Mouse (Mus musculus): ENCODE data around the gene Kat2a. TPM values are rescaled to one million over a fixed set of nuclear protein-coding genes. Genes with fewer than 3 reads are reported as not detected.

Gene Kat2a
- 14.9 and 15.6 TPM in 2 replicates for polyA plus RNA-seq (2021; fragmentation: Nextera tagmentation)
- long read RNA-seq, experiment 1, transcript Kat2a-202 (18 exons, 3,046 nt), result minor isoform, 6 of 38 reads
- long read RNA-seq, experiment 1, transcript Kat2a-201 (18 exons, 3,043 nt), result major isoform, 10 of 38 reads
- long read RNA-seq, experiment 1, partial matches to known transcripts, result 21 of 38 reads
- long read RNA-seq, experiment 1, other reads (novel, unspliced or antisense), result 1 of 38 reads
- long read RNA-seq, experiment 2, transcript Kat2a-202 (18 exons, 3,046 nt), result minor isoform, 58 of 271 reads
- long read RNA-seq, experiment 2, transcript Kat2a-201 (18 exons, 3,043 nt), result major isoform, 182 of 271 reads
- long read RNA-seq, experiment 2, partial matches to known transcripts, result 12 of 271 reads
- long read RNA-seq, experiment 2, other reads (novel, unspliced or antisense), result 14 of 271 reads

DNA sequence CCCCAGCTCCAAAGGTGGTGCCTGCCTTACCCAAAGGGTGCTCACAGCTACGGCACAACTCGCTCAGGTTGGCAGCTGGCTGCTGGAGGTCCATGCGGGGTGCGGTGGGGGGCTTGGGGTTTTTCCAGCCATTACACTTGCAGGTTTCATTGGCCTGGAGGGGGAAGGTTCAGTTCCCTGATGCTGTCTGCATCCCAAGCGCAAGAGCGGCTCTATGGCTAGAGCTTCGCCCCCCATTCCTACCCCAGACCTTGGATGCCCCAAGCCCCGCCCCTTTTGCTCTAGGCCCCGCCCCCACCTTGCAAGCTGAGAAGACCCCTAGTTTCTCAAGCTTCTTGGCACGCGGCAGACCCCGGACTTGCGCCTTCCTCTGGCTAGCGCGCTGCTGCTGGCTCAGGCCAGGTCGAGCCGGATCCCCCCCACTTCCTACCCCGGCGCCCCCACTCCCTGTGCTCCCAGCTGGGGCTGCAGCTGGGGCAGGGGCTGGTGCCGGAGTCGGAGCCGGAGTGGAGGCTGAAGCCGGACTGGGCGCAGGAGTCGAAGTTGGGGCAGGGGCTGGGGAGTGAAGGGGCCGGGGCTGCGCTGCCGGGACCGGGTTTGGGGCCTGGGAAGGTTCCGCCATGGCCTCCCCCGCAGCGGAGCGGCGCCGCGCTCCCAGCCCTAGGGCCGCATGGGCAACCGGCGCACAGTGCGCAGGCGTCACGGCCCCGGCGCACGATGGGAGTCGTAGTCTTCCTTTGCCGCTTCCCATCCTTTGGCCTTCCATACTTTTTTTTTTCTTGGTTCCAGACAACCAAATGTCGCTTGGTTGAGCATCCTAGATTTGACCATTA is at the start of gene Kat2a:
Gene Kat2a (minus strand): TSS at position 683 of the 833 bp plus-strand sequence.

DNA sequence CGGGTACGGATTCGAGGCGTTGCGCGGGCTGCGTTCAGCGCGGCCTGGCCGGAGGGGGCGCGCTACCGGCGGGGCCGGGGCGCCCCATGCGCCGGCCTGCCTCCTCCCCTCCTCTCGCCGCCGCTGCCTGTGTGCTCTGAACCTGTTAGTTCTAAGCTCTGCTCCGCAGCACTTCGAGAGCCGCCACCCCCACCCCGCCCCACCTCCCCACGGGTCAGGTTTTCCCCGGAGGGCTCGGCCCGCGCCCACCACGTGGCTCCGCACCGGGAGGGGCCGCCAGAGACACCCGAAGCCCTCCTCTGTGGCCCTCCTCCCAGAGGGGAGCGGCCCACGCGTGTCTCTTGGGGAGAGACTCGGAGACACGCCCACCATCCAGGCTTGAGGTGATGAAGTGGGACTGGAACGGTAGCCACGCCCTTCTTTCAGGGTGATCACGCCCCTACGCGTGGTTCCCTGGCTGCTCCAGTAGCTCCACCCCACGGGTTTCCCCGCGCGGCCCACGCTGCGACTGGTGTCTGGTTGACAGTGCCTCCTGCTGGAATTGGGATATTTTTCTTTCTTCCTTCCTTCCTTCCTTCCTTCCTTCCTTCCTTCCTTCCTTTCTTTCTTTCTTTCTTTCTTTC is 47.5 kb upstream of the Kat2a start, which contains the start of gene Kcnh4:
Gene Kcnh4 (minus strand): TSS at position 332 of the 623 bp plus-strand sequence.

DNA sequence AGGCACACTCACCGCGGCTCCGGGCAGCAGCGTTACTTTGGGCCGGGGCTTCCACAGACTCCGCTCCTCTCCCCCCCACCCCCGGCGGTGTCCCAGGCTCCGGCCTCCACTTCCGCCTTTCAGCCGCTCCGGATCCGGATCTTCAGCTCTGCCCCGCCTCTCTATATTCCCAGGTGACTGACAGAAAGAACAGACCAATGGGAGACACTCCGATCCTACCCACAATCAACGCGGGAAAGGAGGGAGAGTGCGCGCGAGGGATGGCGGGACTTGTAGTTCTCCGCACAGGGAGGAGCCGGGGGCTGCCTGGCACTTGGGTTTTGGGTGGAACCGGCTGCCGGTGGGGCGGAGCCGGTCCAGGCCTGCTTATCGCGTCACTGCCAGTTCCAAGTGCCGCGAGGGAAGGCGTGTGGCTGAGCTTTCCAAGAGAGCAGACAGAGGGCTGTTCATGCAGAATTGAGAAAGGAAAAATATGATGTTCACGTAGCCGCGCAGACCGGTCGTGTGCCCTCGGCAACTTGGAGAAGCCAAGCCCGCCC is 25.9 kb upstream of the Kat2a start, which contains the start of gene Rab5c:
Gene Rab5c (minus strand): TSS at position 150 of the 539 bp plus-strand sequence.

DNA sequence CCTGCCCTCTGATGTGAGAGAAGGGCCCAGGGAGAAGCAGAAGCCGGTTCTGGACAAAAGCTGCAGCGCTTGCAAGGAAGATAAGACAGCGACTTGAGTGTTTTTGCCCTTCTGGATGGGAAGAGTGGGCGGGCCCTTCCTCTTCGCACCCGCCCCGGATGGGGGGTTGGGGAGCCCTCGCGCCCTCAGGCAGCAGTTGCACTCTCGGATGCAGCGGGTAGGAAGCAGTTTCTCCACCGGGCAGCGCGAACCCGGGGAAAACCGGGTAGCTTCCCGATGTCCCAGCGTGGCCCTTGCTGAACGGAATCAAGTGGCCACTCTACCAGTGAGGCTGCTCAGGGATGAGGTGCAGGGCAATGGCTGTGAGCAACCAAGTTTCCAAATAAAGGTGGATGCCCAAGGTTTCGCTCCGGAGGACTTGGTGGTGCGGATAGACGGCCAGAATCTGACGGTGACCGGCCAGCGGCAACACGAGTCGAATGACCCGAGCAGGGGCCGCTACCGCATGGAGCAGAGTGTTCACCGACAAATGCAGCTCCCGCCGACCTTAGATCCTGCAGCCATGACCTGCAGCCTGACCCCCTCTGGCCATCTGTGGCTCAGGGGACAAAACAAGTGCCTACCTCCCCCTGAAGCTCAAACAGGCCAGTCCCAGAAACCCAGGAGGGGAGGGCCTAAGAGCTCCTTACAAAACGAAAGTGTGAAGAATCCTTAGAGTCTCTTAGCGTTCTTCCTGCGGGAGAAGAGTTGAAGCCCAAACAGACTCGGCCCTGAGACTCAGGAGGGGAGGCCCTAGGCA is 1.7 kb upstream of the Kat2a start, which contains the start of gene Hspb9:
Gene Hspb9 (plus strand): TSS at position 116 of the 799 bp plus-strand sequence.

DNA sequence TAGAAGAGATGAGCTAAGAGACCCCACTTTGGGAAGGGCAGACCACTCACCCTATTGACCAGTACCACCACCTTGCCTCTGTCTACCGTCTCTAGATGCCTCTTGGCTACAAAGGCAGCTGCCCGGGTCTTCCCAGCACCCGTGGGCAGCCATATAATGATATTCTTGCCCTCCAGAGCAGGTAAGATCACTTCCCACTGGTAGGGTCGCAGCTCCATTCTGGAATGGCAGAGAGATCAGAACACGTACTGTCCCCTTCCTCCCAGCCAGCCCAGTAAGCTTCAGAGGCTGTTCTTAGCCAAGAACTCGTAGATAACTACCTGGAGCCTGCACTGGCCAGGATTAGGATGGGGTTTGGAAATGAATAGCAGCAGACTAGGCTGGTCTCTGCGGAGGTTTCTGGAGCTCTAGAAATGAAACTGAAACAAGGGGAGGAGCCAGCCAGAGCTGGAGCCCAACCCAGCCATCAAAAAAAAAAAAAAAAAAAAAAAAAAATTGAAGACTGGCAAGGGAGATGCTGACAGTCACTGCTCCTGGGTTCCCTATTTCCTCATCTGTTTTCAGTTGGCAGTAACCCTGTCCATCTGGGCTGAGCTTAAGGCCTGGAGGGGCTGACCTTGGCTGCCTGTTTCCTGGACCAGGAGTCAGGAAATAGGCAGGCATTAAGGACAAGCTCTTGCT is 8.3 kb downstream of the Kat2a start, which contains the start of gene Dhx58:
Gene Dhx58 (minus strand): TSS at position 421 of the 681 bp plus-strand sequence.

DNA sequence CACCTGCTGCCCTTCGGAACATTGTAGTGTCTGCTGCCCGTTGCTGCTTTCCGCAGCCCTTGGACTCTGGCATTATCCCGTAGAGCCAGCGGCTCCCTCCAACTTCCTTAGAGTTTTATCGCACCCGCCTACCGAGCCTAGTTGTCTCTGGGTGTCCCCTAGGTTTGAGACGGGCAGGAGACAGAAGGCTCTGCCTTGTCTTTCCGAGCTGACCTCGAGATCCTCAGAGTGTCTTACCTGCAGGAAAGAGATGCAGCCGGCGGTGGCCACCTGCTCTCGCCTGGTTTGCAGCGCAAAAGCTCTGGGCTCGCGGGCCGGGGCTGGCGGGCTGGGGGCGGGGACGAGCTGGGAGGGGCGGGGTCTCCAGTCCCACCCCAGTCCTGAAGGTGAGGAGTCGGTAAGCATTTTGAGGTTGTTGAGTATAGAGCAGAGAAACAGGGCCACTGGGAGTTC is 20.1 kb downstream of the Kat2a start, which contains the start of gene Zfp385c:
Gene Zfp385c (minus strand): TSS at position 292 of the 453 bp plus-strand sequence.

Other genes starting within 250 kb of the Kat2a start
- gene Klhl11, start 239.7 kb downstream of the Kat2a start, polyA plus RNA-seq (2021; fragmentation: Nextera tagmentation), result 16.7 and 17.7 TPM in 2 replicates
- gene Acly, start 184.5 kb downstream of the Kat2a start, polyA plus RNA-seq (2021; fragmentation: Nextera tagmentation), result 84.9 and 99.2 TPM in 2 replicates
- gene Ttc25, start 166.9 kb downstream of the Kat2a start, polyA plus RNA-seq (2021; fragmentation: Nextera tagmentation), result 0.93 and 1.8 TPM in 2 replicates
- gene Cnp, start 137.6 kb downstream of the Kat2a start, polyA plus RNA-seq (2021; fragmentation: Nextera tagmentation), result 455 and 528 TPM in 2 replicates
- gene Nkiras2, start 93.2 kb downstream of the Kat2a start, polyA plus RNA-seq (2021; fragmentation: Nextera tagmentation), result 15.1 and 15.8 TPM in 2 replicates
- gene Dnajc7, start 92.3 kb downstream of the Kat2a start, polyA plus RNA-seq (2021; fragmentation: Nextera tagmentation), result 80.2 and 86.1 TPM in 2 replicates
- gene Zfp385c, start 20.0 kb downstream of the Kat2a start, polyA plus RNA-seq (2021; fragmentation: Nextera tagmentation), result 0.10 and 0.11 TPM in 2 replicates
- 0.87 and 1.2 TPM in 2 replicates for gene Dhx58, start 8.2 kb downstream of the Kat2a start, polyA plus RNA-seq (2021; fragmentation: Nextera tagmentation)
- gene Hspb9, start 1.4 kb upstream of the Kat2a start, polyA plus RNA-seq (2021; fragmentation: Nextera tagmentation), result not detected in 2 replicates
- gene Rab5c, start 25.8 kb upstream of the Kat2a start, polyA plus RNA-seq (2021; fragmentation: Nextera tagmentation), result 37.1 and 48.7 TPM in 2 replicates
- 0.14 and 0.23 TPM in 2 replicates for gene Kcnh4, start 47.5 kb upstream of the Kat2a start, polyA plus RNA-seq (2021; fragmentation: Nextera tagmentation)
- gene Hcrt, start 50.5 kb upstream of the Kat2a start, polyA plus RNA-seq (2021; fragmentation: Nextera tagmentation), result not detected in 2 replicates
- 5.4 TPM in 2 replicates for gene Ghdc, start 58.5 kb upstream of the Kat2a start, polyA plus RNA-seq (2021; fragmentation: Nextera tagmentation)
- gene Stat5b, start 138.3 kb upstream of the Kat2a start, polyA plus RNA-seq (2021; fragmentation: Nextera tagmentation), result 3.4 and 3.5 TPM in 2 replicates
- 1.3 and 1.7 TPM in 2 replicates for gene Stat5a, start 146.9 kb upstream of the Kat2a start, polyA plus RNA-seq (2021; fragmentation: Nextera tagmentation)
- 22.6 and 24.9 TPM in 2 replicates for gene Stat3, start 227.1 kb upstream of the Kat2a start, polyA plus RNA-seq (2021; fragmentation: Nextera tagmentation)

Data from layer of hippocampus, adult 6 months (tissue).